Mouse (Mus musculus) embryo, embryonic 10.5 days (tissue): ENCODE results near the gene Oas1h.
A peak's percentile ranks its signal among the peaks of the same experiment; 100 is the strongest.
"Not testable (repeated sequence)": the region's sequence is repeated elsewhere in the genome, so short reads cannot be mapped to it uniquely, and the experiment has no call there.

Experiments
- DNase-seq: peaks from one replicate; pipeline ENCODE4 v3.0.0-alpha.2; 2015; ENCODE audit warnings: low spot score

Gene Oas1h

GRCm38 (mm10) chr5:120861121-120861520 lies at the start of gene Oas1h:
Gene Oas1h, plus strand, starts transcription at chr5:120861421.
- DNase-seq, result no peak

GRCm38 (mm10) chr5:120811951-120812819 lies 49.0 kb upstream of the Oas1h start, which contains the start of gene Oas1c:
Gene Oas1c, minus strand, starts transcription at chr5:120812514.
- DNase-seq, result peak; percentile 92

GRCm38 (mm10) chr5:120813023-120813422 lies 48.2 kb upstream of the Oas1h start:
- DNase-seq, result no peak

GRCm38 (mm10) chr5:120815949-120816348 lies 45.3 kb upstream of the Oas1h start:
- DNase-seq, result peak; percentile 44

DNA sequence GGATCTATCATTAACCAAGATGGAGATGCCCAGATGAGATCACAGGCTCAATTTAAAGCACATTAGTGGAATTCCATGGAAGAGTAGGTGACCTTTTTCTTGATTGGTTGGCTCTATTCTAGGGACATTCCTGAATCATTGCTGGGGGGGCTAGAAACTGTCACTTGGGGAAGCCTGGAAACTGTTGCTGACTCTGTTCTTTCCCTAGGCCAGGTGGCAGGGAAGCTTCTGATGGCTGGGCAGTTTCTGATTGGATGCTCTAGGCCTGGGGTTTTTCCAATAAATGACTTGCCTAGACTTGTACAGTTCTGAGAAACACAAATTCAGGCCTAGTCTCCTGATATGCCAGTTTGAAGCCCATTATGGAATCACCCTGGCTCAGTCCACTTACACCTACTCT lies 42.2 kb upstream of the Oas1h start:
- DNase-seq, result no peak

DNA sequence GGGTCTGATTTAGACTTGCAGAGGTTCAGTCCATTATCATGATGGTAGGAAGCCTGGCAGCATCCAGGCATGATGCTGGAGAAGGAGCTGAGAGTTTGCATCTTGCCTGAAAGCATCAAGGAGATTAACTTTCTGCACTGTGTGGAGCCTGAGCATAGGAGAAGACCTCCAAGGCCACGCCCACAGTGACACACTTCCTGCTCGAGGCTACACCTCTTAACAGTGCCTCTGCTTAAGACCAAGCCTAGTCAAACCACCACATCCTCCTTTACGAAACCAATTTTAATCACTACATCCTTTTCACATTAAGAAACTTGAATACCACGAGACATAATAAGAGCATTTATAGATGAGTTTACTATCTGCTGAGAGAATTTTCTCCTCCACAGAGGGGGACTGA lies 30.2 kb upstream of the Oas1h start:
- DNase-seq, result no peak

DNA sequence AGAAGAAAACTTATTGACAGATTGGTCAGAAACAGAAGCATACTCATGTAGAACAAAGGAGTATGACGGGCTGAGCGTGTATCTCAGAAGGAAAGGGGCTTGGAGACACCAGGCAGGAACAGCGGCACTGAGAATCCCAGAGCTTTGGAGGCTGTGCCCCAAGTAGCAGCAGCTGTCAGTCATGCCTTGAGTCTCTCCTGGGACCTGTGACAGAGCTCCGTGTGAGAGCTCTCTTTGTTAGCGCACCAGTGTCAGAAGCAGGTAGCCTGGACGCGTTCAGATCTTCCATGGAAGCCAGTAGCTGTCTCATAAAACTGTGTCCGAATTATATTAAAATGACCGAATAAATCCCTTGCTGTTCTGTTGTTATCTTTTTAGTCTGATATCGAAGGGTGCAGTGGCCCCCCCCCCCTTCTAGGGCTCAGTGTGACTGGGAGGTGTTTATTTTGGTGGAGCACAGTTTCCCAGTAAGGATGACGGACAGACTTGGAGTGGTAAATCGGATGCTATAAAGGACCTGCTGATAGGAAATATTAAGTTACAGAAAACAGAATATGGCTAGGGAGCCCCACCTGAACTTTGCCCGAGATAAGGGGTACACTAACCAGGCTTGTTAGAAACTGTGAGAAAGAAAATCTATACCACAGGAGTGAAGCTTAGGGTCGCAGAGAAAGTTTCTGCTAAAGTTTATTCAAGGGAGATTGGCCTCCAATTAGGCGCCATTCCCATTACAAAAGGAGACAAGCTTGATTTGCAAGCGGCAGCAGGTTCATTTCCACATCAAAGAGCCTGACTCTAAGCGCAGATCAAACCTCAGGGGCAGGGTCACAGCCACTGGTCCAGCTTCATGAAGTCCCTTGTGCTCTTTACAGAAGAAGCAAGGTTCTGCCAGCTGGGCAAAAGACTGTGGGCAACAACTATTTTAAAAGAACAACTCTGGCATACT lies 27.6 kb upstream of the Oas1h start:
- DNase-seq, result peak; percentile 37

GRCm38 (mm10) chr5:120836731-120837585 lies 24.3 kb upstream of the Oas1h start:
- peak; percentile 72 for DNase-seq

- no peak for DNase-seq
Measured at GRCm38 (mm10) chr5:120844713-120845112, 16.5 kb upstream of the Oas1h start.

DNA sequence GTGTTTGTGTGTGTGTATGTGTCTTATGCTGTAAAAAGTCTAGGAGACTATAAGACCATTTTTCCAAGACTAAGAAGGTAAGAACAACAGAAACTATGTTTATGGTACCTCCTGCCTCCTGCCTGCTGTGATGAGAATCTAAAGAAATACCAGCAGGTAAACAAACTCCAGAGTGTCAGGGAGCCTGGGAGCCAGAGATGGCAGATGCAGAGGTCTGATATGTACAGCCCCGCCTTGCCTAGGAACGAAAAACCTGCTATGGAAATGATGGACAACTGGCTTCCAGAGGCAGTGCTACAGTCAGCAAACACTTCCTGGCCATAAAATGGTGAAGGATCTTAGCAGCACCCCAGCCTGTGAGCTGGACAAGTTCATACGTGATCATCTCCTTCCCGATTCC lies 14.2 kb upstream of the Oas1h start, which contains the start of gene Oas1f:
Oas1f (plus strand) TSS at position 301 of the 400 bp plus-strand sequence.
- DNase-seq, result no peak

DNA sequence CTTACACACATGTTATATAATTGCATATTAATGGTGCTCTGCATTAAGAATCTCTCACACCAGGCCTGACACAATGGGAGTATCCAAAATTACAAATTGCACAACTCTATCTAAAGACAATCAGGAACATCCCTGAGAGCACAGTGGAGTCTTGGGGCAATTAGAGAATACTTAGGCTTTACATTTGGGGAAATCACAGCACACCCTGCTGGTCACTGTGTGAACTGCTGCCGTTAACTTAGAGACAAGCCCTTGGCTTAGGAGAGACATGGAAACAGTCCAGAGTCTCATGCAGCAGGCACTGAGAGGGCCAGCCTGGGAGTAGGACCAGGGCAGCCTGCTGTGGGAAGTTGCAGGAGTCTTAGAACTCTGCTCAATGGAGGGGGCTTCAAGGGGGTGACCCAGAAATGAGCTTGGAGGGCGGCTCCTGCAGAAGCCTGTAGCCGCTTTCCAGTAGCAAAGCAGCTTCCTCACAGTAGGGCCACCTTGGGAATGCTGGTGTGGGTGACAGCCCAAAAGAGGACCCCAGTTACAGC lies 11.6 kb upstream of the Oas1h start:
- peak; percentile 64 for DNase-seq

DNA sequence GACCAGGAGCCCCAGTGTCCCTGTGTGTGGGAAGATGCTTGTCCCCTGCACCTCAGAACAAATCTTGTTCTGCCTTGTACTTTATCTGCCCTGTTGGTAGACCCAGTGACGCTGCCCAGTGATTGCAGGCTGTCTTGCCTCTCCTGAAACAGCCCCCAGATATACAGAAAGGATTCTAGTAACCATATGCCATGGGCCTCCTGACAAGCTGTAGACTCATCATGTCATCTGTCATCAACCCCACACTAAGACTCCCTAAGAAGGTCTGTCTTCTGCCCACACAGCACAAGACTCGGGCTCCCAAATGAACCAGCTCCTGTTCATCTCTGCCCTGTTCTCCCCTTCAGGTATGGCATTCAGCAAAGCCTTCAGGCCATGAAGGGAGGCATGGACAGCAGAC lies 2.0 kb upstream of the Oas1h start:
- no peak for DNase-seq

GRCm38 (mm10) chr5:120865336-120865860 lies 4.2 kb downstream of the Oas1h start:
- DNase-seq, result peak; percentile 55

DNA sequence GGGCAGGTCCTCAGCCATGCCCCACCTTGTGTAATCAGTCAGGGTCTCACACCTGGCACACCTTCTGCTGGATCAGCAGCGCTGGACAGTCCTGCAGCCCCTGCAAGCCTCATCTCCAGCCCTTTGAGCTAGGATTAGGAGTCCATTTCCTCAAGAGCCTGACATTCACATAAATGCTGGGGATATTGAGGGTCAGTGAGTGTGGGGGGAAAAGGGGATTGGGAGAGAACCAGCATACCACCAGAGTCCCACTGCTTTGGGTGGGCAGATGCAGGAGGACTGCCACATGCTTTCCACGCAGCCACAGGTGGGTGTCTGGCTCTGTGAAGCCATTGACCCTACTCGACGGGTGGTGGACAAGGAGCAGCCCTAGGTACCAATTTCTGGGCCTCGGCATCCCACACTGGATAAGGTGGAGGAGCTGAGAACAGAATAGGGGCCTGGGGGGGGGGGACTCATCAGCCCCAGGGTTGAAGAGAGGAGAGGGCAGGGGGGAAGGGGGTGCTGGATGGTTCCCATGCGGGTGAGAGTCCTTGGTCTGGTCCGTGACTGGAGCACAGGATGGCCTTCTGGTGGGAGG lies 8.3 kb downstream of the Oas1h start:
- DNase-seq, result no peak

- no peak for DNase-seq
Measured at GRCm38 (mm10) chr5:120870081-120870480, 8.9 kb downstream of the Oas1h start.

GRCm38 (mm10) chr5:120870782-120871181 lies 9.6 kb downstream of the Oas1h start:
- DNase-seq, result no peak

DNA sequence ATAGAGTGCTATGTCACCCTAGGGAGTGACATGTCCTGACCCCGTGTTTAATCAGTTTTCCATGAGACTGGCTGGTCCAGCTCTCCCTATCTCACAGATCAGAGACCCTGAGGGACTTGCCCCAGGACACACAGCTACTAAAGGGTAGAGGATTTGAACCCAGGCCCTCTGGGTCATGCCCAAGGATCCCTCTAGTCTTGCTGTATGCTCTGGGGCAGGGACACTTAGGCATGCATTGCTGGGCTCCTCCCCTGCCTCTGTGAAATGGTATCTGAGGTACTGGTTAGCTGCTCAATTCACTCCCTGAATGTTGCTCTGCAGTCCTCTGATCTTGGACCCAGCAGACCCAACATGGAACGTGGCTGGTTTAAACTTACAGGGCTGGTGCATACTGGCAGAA lies 10.2 kb downstream of the Oas1h start:
- no peak for DNase-seq

GRCm38 (mm10) chr5:120876839-120877238 lies 15.6 kb downstream of the Oas1h start:
- not testable (repeated sequence) for DNase-seq

DNA sequence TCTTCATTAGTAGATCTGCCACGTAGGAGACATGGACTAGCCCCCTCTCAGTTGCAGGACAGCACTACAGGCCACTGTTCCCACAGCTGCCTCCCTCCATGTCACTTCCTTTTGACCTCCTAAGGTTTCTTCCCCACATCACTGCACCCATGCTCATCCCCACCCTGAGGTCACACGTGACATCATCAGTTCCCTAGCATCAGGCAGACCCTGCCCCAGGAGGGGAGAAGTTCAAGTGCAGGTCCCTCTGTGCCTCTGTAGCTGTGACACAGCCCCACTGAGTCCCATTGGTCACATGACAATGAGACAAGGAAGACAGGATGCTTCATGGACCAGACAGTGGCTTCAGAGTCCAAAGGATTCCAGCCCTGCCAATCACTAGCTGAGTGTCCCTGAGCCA lies 16.2 kb downstream of the Oas1h start:
- not testable (repeated sequence) for DNase-seq

DNA sequence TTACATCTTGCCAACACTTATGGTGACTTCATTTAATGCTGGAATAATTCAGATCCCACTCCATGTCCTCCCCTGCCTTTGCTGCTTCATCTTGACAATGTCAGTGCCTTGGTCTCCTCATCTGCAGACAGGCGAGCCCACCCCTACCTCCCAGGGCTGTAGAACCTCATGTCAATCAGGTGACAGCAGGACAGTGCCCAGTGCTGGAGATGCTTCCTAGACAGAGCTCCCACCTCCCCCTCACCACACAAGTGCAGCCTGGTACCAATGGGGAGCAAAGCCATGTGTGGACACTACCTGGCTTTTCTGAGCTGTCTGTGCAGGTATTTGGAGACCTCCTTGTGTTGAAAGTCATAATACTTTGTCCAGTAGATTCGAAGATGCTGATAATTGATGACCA lies 17.6 kb downstream of the Oas1h start:
- DNase-seq, result not testable (repeated sequence)

- not testable (repeated sequence) for DNase-seq
Measured at GRCm38 (mm10) chr5:120881681-120882080, 20.5 kb downstream of the Oas1h start.
